Mouse (Mus musculus) MEL-GATA-1-ER (cell line): ENCODE results near the gene Tbc1d14.
A peak's percentile ranks its signal among the peaks of the same experiment; 100 is the strongest.

Source experiments
- DNase-seq: peaks from one replicate; pipeline ENCODE4 v3.0.0-alpha.2; 2012; ENCODE audit warnings: low read depth; ENCODE audit errors: extremely low read depth

Tbc1d14 gene

DNA sequence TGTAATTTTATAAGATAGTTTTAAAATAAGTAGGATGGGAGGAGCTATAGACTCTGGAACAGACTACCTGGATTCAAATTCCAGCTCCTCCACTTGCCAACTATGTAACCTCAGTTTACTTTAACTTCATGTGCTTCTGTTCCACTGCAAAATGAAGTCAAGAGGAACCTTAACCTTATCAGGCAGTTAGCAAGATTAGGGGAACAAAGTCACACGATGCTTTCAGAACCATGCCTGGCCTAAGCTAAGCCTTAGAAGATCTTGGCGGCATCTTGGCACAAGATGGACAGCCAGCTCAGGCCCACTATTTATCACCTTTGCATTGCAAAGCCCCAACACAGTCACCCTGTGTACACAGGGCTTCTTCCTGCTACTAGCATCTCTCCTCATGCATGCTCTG is 14.1 kb downstream of the Tbc1d14 start:
- DNase-seq, result no peak

DNA sequence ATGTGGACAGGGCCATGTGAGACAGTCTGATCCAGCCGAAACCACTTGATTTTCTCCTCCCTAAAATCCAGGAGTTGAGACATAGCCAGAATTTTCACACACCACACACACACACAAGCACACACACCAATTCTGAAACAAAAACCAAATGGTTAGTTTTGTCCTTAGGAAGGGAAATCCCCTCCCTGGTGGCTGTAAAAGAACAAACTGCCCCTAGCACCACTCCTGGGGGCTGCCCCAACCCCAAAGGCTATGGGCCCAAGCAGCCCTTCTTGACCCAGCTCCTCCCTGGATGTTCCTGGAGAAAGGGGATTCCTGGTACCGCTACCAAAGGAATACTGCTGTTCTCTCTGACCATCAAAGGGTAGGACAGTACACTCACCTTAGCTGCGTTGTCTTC is 16.6 kb downstream of the Tbc1d14 start:
- no peak for DNase-seq

DNA sequence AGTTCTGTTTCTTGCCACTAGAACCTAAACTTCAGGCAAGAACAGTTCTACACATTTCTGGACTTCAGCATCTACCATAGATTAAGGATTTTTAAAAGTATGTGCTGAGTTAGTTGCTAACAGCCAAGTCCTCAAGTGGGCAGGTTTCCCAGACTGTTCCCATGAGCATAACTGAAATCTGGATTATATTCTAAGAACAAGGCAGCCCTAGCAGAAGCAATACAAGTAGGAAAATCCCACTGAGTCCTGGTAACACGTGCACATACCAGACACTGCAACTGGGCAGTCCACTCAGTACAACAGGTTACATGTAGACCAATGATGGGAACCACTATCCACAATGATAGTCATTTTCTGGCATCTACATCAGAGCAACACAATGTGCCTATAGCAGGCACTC is 17.3 kb downstream of the Tbc1d14 start:
- no peak for DNase-seq

GRCm38 (mm10) chr5:36575227-36575626 is 17.8 kb downstream of the Tbc1d14 start:
- DNase-seq, result no peak

DNA sequence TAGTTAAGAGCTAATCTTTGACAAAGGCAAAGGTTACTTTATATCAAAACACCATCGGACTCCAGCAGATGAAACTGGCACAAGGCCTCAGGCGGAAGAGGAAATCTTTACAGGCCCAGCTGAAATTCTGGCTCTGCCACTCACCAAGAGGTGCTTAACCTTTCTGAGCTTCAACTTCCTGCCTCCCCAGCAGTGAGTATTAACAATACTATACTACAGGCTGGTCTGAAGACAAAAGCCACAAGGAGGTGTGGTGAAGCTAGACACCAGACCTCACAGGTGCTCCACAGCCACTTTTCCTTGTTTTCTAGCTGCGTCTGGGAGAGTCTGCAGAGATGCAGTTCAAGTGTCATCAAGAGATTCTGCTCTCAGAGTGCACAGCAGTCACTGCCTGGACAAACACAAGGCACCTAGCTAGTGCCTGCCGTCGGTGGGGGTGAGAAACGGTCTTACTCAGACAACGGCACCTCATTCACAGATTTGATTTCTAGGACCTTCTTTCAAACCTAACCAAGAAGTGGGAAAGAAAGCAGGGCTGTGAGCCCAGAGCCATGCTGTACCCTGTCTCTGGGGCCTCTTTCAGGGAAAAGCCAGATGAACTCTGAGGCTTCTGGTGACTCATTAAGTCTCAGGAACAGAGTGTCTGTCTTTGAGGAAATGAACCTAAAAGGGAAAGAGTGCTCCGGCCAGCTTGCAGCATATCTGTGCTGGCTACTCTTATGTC is 18.8 kb downstream of the Tbc1d14 start:
- no peak for DNase-seq

- peak; percentile 88 for DNase-seq
Measured at GRCm38 (mm10) chr5:36573354-36573753, 19.7 kb downstream of the Tbc1d14 start.

DNA sequence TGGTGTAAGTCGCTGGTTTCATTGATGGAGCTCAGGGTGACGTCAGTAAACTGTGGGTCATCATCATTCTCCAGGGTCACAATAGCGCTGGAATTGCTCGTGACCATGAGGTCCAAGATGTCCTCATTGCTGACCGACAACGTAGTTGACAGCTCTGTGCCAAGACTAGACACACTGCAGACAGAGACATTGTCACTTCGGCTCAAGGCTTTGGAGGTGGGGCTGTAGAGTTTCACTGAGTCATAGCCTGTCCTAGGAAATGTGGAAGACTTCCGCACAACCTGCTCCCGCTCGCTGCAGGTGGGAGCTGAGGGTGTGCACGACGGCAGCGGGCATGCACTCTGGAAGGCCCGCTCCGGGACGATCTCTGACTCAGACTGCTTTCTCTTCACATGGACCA is 21.7 kb downstream of the Tbc1d14 start:
- no peak for DNase-seq

- DNase-seq, result no peak
Measured at GRCm38 (mm10) chr5:36570546-36571245, 22.4 kb downstream of the Tbc1d14 start.

DNA sequence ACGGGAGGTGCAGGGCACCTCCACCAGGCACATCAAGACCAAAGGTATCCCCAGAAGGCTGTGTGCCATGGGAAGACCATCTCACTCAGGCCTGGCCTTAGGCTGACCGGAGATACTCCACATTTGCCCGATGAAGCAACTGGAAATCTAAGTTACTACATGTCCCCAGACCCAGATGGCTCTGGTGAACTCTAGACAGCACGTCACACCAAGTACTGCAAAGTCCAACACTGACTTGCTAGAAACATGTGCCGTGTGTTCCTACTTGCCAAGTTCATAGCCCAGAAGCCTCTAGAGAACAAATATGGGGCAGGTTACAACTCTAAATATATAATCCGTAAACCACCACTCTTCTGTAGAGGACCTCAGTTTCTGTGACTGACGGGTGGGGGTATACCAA is 23.0 kb downstream of the Tbc1d14 start:
- DNase-seq, result no peak

DNA sequence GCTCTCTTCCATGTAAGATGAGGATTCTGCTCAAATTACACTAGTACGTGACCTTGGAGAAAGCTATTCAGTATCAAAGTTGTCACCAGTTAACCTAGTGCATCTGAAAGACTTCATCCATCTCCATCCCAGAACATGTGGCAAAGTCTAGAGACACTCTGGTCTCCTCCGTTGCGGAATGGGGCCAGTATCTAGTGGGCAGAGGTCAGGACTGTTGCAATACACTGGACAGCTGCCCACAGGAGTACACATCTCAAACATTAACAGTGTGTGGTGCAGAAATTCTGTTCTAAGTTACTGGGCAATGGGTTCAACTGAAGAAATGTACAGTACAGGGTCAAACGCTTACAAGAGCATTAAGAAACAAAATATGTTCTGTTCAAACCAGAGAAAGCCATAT is 25.0 kb downstream of the Tbc1d14 start:
- DNase-seq, result no peak

DNA sequence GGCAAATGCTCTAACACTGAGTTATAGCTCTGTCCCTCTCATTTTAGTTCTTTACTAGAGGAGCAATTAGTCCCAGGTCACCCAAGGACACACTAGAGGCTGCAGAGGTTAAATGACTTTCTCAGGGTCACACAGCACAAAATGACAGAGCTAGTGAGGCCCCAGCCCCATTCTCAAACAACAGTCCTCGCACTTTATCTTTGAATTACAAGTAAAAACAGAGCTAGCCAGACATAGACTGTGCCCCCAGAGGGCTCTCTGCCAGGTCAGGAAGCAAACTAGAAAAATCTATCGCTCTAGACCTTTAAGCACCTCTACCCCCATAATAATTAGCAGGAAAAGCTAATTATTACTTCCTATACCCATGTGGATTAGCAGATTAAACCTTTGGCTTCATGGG is 25.4 kb downstream of the Tbc1d14 start:
- DNase-seq, result no peak

DNA sequence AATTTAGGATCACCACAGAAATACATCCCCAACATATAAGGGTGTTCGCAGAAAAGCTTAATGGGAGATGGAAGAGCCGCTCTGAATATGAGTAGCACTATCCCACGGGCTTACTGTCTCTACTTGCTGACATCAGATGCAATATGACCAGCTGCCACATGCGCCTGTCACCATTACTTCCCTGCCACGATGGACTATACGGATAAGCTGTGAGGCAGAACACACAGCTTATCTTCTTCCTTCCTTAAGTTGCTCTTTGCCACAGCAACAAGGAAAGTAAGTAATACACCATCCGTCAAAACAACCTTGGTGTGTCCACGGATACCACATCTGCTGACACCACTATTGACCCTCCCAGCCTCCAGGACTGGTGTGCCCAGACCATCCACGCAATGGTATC is 28.5 kb downstream of the Tbc1d14 start:
- DNase-seq, result peak; percentile 77

GRCm38 (mm10) chr5:36563741-36564140 is 29.3 kb downstream of the Tbc1d14 start:
- DNase-seq, result no peak

DNA sequence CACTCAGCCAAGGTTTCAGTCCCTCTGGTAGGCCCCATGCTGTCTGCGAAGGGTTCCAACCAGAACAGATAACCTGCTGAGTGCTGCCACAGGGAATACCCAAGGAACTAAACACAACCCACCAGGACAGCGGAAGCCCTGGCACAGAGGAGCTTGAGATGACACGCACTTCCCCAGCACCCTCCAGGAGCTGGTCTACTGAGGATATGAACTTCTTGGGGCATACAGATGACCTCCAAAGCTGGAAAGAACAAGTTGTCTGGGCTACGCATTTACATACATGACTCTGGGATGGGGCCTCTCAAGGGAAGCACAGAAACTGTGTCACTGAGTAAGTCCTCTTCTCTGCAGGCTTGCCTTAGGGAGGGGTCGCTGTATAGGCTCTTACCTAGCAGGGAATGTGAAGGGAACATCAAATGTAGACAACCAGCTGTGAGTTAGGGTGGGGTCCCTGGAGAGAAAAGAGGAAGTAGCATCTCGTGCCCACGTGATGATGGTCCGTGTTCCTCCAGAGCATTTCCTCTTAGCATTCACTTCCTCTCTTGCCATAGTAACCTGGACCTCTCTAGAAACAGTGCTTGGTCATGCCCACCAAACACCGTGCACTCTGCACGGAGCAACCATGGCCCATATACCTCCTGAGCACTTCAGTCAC is 30.2 kb downstream of the Tbc1d14 start:
- DNase-seq, result peak; percentile 98

DNA sequence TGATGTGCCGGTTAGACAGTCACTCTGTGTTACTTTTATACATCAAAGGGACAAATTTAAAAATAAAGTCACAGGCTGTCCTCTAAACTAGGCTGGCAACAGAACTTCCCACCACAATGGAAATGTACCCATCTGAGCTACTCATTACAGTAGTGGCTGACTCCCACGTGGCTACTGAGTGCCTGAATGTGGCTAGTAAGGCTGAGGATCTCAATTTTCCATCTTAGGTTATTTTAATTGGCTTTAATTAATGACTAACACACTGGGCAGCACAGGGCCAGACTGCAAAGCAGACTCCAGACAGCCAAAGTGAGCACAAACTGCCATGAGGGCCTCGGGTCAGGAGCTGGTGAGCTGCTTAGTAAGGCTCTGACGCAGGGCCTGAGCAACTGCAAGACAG is 31.6 kb downstream of the Tbc1d14 start:
- DNase-seq, result no peak

- no peak for DNase-seq
Measured at GRCm38 (mm10) chr5:36560490-36560889, 32.6 kb downstream of the Tbc1d14 start.

DNA sequence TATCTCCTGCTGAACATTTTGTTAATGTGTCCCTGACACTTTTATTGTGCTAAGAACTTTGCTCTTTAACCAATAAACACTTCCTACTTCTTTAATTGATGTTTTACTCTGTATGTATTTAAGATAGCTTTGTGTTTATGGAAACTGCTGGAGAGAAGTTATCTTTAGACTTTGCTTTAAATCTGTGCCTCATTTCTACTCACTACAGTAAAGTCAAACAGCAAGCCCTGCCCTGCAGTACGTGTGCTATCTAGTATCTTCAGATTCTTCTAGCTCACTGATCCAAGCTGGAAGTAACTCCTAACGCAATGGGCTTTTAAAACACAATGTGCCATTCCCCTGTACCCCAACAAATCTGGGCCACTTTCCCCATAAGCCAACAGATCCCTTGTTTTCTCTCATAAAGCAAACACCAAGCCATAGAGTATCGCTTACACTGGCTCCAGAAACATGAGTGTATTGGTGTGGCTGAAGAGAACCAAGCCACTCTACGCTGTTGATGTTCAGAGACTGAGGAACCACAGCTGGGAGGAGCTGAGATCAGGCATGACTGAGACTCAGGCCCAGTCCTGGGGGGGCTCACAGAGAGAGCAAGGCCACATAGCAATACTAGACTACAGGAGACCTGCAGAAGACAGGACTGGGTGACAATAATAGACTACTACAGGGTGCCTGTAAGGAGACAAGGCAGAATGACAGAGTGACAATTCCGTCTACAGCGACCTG is 33.4 kb downstream of the Tbc1d14 start:
- no peak for DNase-seq

DNA sequence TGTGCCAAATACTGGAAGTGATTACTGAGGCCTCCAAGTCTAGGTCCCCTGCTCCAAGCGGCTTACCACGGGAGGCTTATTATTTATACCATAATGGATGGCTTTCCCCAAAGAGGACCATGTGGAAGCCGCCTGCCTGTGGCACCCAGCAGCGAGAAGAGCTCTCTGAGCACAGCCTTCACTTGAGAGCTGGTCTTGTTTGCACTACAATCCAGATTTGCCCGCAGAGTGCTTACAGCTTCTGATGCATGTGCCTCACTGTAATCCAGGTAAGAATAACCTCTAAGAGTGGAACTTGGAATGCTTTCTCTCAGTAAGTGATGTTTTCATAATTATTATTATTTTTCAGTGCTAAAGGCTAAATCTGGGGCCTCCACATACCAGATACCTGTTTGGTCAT is 34.0 kb downstream of the Tbc1d14 start:
- no peak for DNase-seq

- no peak for DNase-seq
Measured at GRCm38 (mm10) chr5:36558526-36558925, 34.5 kb downstream of the Tbc1d14 start.

GRCm38 (mm10) chr5:36557584-36558308 is 35.3 kb downstream of the Tbc1d14 start:
- DNase-seq, result no peak

DNA sequence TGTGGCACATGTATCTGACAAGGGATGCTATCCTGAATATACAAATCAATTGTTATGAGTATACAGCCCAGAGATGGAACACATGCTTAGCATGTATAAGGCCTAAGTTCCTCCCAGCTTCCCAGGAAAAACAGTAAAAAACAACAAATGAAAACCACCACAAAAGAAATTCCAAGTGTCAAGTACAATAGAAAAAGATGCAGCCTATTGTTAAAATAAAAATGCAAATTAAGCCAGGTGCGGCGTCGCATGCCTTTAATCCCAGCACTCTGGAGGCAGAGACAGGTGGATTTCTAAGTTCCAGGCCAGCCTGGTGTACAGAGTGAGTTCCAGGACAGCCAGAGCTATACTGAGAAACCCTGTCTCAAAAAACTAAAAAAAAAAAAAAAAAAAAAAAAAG is 36.2 kb downstream of the Tbc1d14 start:
- no peak for DNase-seq
